Mouse (Mus musculus) layer of hippocampus, postnatal 10 days (tissue): Measurements from ENCODE around the gene Pfn3. TPM values are rescaled to one million over a fixed set of nuclear protein-coding genes. Genes with fewer than 3 reads are reported as not detected.
"Not testable (repeated sequence)": the region's sequence is repeated elsewhere in the genome, so short reads cannot be mapped to it uniquely, and the experiment has no call there.

ENCODE experiments used
- DNase-seq, 2 experiments: peaks; one replicate each; pipeline ENCODE4 v3.0.0; 2021; ENCODE audit warnings: low spot score in 2 of 2
- long read RNA-seq: library from polyadenylated mRNA; stranded (forward); transcript quantifications from one replicate; pipeline ENCODE4 v2.0.0, GENCODE M21; 2023
- total RNA-seq, 2 experiments: library from RNA; stranded (reverse); gene quantifications; 2 replicates each; pipeline ENCODE4 v1.2.3; 2021

Gene Pfn3
- total RNA-seq = under 1 TPM in 1 of 2 experiments, not detected in 1; 0.75 TPM
- long read RNA-seq = 0 reads

- peak; percentile 63 to 68 for DNase-seq
These were observed at the start of gene Pfn3 for GRCm38 (mm10) chr13:55414743-55415380. Gene Pfn3 (minus strand): TSS chr13:55415232.

GRCm38 (mm10) chr13:55464027-55464884, 49.2 kb upstream of the Pfn3 start, which contains the start of gene Prr7:
Gene Prr7 (plus strand): TSS chr13:55464267.
- peak; percentile 79 to 82 for DNase-seq

DNA sequence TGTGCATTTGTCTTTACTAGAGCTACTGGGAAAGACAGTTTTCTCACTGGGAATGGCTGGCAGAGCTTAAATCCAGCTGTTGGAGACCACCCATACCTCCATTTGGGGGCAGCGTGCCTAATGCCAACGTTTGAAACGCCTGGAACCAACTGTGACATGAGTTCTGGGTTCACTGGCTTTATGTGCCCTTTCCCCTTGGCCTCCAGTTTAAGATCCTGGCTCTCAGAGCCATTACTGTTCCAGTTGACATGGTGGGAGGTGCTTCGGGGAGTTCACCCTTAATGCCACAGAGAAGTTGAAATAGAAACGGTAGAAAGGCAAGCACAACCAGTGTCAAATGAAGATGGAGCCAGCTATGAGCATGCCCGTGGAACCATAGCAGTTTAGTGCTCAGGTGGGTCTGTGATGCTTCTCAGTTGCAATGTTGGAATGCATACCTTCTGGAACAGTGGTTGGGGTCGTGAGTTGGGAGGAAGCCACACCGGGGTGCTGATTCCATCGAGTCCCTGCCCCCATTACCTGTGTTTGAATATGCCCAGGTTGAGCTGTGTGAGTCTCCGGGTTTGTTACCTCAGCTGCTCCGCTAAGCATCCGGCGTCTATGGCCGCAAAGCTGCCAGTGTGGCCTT, 48.5 kb upstream of the Pfn3 start:
- peak in 1 of 2 experiments; percentile 48 for DNase-seq

GRCm38 (mm10) chr13:55462965-55463364, 47.9 kb upstream of the Pfn3 start:
- DNase-seq = no peak

GRCm38 (mm10) chr13:55451785-55452549, 36.9 kb upstream of the Pfn3 start:
- no peak for DNase-seq

DNA sequence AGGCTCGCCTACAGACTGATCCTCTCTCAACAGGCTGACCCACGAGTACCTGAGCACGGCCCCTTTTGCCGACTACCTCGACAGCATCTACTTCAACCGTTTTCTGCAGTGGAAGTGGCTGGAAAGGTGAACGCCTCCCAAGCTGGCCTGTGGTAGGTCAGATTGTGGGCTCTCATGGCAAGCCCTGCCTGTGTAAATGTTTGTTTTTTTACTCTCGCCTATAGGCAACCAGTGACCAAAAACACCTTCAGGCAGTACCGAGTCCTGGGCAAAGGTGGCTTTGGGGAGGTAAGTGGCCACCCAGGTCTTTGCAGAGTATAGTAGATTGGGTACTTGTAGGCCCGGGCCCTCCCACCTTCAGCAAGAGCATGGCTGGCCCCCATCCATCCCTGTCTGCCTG, 36.3 kb upstream of the Pfn3 start:
- DNase-seq = no peak

GRCm38 (mm10) chr13:55450511-55450980, 35.5 kb upstream of the Pfn3 start:
- DNase-seq = peak; percentile 62 to 78

DNA sequence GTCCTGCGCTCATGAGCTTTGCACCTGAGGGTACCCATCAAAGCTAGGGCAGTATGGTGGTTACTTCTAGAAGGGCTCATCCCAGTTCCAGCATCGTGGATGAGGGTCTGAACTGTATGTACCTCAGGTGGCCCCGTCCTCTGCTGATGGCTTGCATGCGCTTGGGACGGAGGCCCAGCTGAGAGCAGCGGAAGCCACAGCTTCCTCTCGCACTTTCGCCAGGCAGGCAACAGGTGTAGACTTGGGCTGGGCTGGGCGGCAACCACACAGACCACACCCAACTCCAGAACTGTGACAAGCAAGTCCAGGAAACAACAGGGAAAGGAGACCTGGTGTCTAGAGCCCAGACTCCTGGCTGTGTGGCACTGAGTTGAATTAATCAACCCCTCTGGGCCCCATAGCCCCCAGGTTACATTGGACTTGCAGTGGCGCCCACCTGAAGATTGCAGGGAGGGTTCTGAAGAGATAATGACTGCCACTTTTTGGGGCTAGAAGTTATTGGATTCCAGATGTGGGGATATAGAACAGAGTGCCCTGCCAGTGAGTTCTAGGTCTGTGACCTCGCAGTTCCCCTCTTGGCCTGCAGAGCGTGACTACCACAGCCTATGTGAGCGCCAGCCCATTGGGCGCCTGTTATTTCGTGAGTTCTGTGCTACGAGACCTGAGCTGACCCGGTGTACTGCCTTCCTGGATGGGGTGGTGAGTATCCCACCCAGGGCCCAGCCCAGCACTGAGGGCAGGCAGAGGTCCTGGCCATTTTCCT, 34.8 kb upstream of the Pfn3 start:
- DNase-seq = no peak

- DNase-seq = no peak
These were observed 34.2 kb upstream of the Pfn3 start for GRCm38 (mm10) chr13:55449205-55449604.

GRCm38 (mm10) chr13:55448131-55448530, 33.1 kb upstream of the Pfn3 start:
- DNase-seq = no peak

DNA sequence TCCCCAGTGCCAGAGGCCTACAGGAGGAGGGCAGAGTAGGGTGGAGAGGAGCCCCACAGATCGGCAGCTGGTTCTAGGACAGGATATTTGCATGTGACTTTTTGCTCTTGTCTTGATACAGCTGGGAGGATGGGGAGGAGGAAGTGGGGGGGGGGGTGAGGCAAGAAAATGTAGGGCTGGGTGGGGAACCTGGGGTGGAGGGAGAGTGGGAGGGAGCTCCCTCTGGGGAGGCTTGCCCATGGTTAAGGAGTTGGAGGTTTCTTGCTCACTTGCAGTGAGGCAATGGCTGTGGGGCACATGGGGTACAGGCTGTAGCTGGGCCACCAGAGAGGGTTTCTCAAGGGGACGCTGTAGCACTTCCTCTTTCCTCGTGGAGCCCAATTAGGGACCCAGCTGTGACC, 32.5 kb upstream of the Pfn3 start:
- no peak for DNase-seq

DNA sequence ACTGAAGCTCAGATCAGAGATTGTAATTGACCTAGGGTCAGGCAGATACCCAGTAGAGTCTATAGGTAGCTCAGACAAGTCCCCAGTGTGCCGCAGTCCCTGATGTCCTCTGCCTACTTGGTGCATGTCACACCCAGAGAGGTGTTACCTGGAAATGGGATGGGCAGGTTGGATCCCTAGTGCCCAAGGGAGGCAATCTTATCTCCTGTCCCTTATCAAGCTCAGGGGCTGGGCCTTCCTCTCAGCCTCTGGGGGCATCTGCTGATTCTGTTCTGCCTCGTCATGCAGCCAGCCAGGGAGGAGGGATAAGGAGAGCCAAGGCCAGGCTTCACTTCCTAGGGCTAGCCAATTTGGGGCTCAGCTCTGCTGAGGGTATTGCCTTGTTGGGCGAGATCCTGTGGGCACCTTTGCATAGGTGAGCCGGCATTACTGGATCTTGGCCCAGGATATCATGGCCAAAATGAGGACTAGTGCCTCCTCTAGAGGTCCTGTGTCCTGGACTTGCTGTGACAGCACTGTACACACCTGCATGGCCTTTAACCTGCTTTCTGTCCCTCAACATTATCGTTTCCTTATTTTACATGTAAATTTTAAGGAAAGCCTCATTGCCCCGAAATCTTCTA, 31.6 kb upstream of the Pfn3 start:
- no peak for DNase-seq

- DNase-seq = no peak
These were observed 30.5 kb upstream of the Pfn3 start for GRCm38 (mm10) chr13:55445361-55446091.

- DNase-seq = peak; percentile 99
These were observed 29.9 kb upstream of the Pfn3 start, which contains the start of gene Grk6 for GRCm38 (mm10) chr13:55444937-55445315. Gene Grk6 (plus strand): TSS chr13:55445072.

DNA sequence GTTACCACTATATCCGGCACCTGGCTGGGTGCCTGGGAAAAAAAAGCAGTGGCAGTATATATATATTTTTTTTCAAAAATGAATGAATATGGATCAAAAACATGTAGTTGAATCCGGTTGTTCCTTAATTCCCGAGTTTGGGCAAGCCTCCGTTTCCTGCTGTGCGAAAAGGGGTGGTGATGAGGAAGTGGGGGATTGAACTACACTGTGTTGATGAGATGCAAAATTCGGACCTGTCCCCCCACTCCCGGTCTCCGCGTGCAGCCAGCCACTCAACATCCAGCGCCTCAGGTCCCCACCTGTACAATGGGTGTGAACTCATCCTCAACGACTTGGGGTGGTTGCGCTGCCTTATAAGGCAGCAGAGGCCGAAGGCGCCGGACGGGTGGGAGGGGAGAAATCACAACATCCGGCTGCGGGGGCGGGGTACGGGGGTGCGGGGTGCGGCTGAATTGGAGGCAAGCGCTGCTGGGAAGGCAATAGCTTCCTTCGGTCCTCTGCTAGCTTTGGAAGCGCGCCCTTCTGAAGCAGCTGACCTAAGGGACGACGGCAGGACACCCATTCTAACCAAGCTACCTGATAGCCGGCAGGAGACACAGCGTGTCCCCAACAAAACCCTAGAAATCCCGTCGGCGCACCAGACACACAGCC, 29.4 kb upstream of the Pfn3 start:
- no peak for DNase-seq

- DNase-seq = no peak
These were observed 28.8 kb upstream of the Pfn3 start for GRCm38 (mm10) chr13:55443799-55444285.

- not testable (repeated sequence) for DNase-seq
These were observed 22.1 kb upstream of the Pfn3 start for GRCm38 (mm10) chr13:55437111-55437629.
